Mouse (Mus musculus) forebrain, embryonic 15.5 days (tissue): ENCODE measurements around the gene Sec61a1. TPM values are rescaled to one million over a fixed set of nuclear protein-coding genes. Genes with fewer than 3 reads are reported as not detected.

Experiments used
- ATAC-seq: fragments of 200-750 bp; cut with Nextera tagmentation; replicated peaks from 2 replicates; pipeline ENCODE4 v1.8.0; 2017; ENCODE audit warnings: mild to moderate bottlenecking, moderate TSS enrichment, moderate library complexity
- H3K27ac ChIP-seq: fragments of 300-500 bp; sonication (generic); replicated peaks from 2 replicates; pipeline ENCODE4 v1.5.1; 2015; ENCODE audit warnings: mild to moderate bottlenecking, inconsistent platforms
- H3K27me3 ChIP-seq: fragments of 300-500 bp; sonication (generic); 2 replicates; pipeline ENCODE4 v1.6.1; 2015; ENCODE audit warnings: inconsistent platforms
- H3K36me3 ChIP-seq: fragments of 300-500 bp; sonication (generic); 2 replicates; pipeline ENCODE4 v1.6.1; 2015; ENCODE audit warnings: mild to moderate bottlenecking, inconsistent platforms
- H3K4me1 ChIP-seq: fragments of 300-500 bp; sonication (generic); 2 replicates; pipeline ENCODE4 v1.6.1; 2015; ENCODE audit warnings: inconsistent platforms
- H3K4me2 ChIP-seq: fragments of 300-500 bp; sonication (generic); replicated peaks from 2 replicates; pipeline ENCODE4 v1.6.1; 2015; ENCODE audit warnings: mild to moderate bottlenecking, inconsistent platforms
- H3K4me3 ChIP-seq: fragments of 300-500 bp; sonication (generic); 2 replicates; pipeline ENCODE4 v1.5.1; 2015; ENCODE audit warnings: mild to moderate bottlenecking, inconsistent platforms
- H3K9ac ChIP-seq: fragments of 300-500 bp; sonication (generic); replicated peaks from 2 replicates; pipeline ENCODE4 v1.6.1; 2015; ENCODE audit warnings: mild to moderate bottlenecking, inconsistent platforms
- H3K9me3 ChIP-seq: fragments of 300-500 bp; sonication (generic); 2 replicates; pipeline ENCODE4 v1.6.1; 2016; ENCODE audit warnings: inconsistent platforms
- WGBS: fragments of 180-500 bp; shearing (Covaris S2); methylation state at CpG from one replicate; pipeline ENCODE4 v1.1.7; 2015; ENCODE audit warnings: mixed read lengths; 5-methylcytosine and 5-hydroxymethylcytosine counted together
- polyA plus RNA-seq: library from polyadenylated mRNA; unstranded; fragments of >200 nt; fragmentation: Nextera tagmentation; extraction: Ambion mirVana; gene quantifications from 2 replicates; pipeline ENCODE4 v1.2.1, GENCODE M21; 2015

Sec61a1 gene
- polyA plus RNA-seq, 1 experiment from 2014 or later = 157 TPM

- peak overlapping the region; percentile 47; the same call in 1 of the 2 replicates for H3K27ac ChIP-seq
- no peak for ATAC-seq
- no peaks in the 10 kb centered on the region for H3K9me3 ChIP-seq
- H3K36me3 ChIP-seq = no peaks in the 10 kb centered on the region
- 26% methylated on average over 11 of the region's 11 CpGs for WGBS
- H3K9ac ChIP-seq = no peak overlapping the region
- no peak overlapping the region for H3K4me3 ChIP-seq
- no peak overlapping the region for H3K4me2 ChIP-seq
- H3K4me1 ChIP-seq = peaks cover 8% of the 10 kb centered on the region; the same call in 1 of the 2 replicates
- peaks cover 17% of the 10 kb centered on the region; the same call in 1 of the 2 replicates for H3K27me3 ChIP-seq
Observed at GRCm38 (mm10) chr6:88544644-88545396, 26.1 kb upstream of the Sec61a1 start.

DNA sequence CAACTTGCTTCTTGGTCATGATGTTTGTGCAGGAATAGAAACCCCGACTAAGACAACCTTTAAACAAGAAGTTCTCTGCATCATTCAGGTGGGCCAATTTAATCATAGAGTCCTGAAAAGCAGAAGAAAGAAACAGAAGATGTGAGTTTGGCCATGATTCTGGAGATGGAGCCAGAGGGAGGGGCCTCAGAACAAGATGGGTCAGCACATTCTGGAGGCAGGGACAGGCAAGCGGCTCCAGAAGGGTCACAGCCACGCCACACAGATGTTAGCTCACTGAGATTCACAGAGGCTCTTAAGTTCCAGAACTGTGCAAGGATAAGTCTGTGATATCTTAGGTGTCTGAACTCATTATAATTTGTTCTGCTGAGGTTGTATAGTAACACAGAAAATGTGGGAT is 25.5 kb upstream of the Sec61a1 start:
- H3K27me3 ChIP-seq = peaks cover 17% of the 10 kb centered on the region; the same call in 1 of the 2 replicates
- H3K36me3 ChIP-seq = no peaks in the 10 kb centered on the region
- no peak overlapping the region for H3K9ac ChIP-seq
- H3K4me3 ChIP-seq = no peak overlapping the region
- no peak for ATAC-seq
- H3K27ac ChIP-seq = 0 out of 2 replicates have a peak overlapping the region, but pooled peaks have one; percentile 47
- 87% methylated on average over 3 of the region's 3 CpGs for WGBS
- H3K4me2 ChIP-seq = no peak overlapping the region
- H3K4me1 ChIP-seq = peaks cover 8% of the 10 kb centered on the region; the same call in 1 of the 2 replicates
- no peaks in the 10 kb centered on the region for H3K9me3 ChIP-seq

GRCm38 (mm10) chr6:88540093-88540755 is 21.5 kb upstream of the Sec61a1 start:
- ATAC-seq = no peak
- H3K27me3 ChIP-seq = 0 out of 2 replicates have a peak, but pooled peaks cover 4% of the 10 kb centered on the region
- peaks cover 4% of the 10 kb centered on the region; the same call in 1 of the 2 replicates for H3K4me1 ChIP-seq
- no peak overlapping the region for H3K4me2 ChIP-seq
- no peaks in the 10 kb centered on the region for H3K9me3 ChIP-seq
- H3K36me3 ChIP-seq = no peaks in the 10 kb centered on the region
- no peak overlapping the region for H3K4me3 ChIP-seq
- no peak overlapping the region for H3K27ac ChIP-seq
- H3K9ac ChIP-seq = no peak overlapping the region
- WGBS = 82% methylated on average over 2 of the region's 2 CpGs

GRCm38 (mm10) chr6:88530306-88530705 is 11.6 kb upstream of the Sec61a1 start:
- H3K27me3 ChIP-seq = no peaks in the 10 kb centered on the region
- H3K36me3 ChIP-seq = no peaks in the 10 kb centered on the region
- no peak overlapping the region for H3K27ac ChIP-seq
- H3K4me1 ChIP-seq = no peaks in the 10 kb centered on the region
- no peak overlapping the region for H3K4me2 ChIP-seq
- H3K4me3 ChIP-seq = no peak overlapping the region
- no peak overlapping the region for H3K9ac ChIP-seq
- H3K9me3 ChIP-seq = no peaks in the 10 kb centered on the region
- ATAC-seq = no peak

DNA sequence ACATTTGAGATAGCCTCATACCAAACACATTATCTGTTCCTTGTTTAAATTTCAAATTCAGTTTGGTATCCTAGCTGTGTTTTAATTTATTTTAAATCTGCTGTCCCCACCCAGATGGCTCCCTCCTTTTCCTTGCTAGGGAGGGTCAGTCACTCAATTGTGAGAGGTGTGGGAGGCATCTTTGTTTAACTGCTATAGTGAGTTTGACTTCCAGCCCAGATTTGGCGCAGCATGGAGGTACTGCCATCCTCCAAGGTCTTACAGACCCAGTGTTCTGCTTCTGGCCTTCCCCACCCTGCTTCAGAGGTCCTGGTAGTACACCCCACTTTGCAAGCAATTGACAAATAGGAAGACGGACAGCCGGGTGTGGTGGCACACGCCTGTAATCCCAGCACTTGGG is 5.4 kb upstream of the Sec61a1 start:
- H3K9ac ChIP-seq = no peak overlapping the region
- no peak overlapping the region for H3K4me2 ChIP-seq
- H3K4me1 ChIP-seq = peaks cover 8% of the 10 kb centered on the region
- no peaks in the 10 kb centered on the region for H3K9me3 ChIP-seq
- H3K36me3 ChIP-seq = no peaks in the 10 kb centered on the region
- WGBS = 88% methylated on average over 4 of the region's 4 CpGs
- H3K4me3 ChIP-seq = no peak overlapping the region
- ATAC-seq = no peak
- no peak overlapping the region for H3K27ac ChIP-seq
- H3K27me3 ChIP-seq = no peaks in the 10 kb centered on the region

DNA sequence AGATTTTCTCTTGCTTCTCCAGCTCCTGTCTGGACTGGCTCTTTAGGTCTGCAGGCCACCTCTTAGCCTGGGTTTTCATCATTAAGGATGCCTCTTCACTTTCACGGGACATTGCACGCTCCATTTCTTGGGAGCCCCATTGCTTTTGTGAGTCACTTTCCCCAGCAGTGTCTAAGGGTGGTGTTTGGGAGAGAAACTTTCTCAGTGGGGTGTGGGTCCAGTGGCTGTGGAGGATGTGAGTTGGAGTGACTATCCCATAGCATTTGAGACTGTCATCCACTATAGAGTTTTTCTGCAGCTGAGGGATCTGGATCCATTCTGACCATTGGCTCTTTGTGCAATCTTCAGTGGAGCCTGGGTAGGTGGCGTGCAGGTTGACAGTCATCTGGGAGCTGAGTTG is 4.7 kb upstream of the Sec61a1 start:
- Histone ChIP-seq H3K4me2 (no peak overlapping the region), H3K27me3 (no peaks in the 10 kb centered on the region), H3K4me3 (no peak overlapping the region), H3K27ac (no peak overlapping the region), H3K36me3 (no peaks in the 10 kb centered on the region), H3K9me3 (no peaks in the 10 kb centered on the region), H3K9ac (no peak overlapping the region), H3K4me1 (peaks cover 8% of the 10 kb centered on the region)
- WGBS = 86% methylated on average over 3 of the region's 3 CpGs
- no peak for ATAC-seq

DNA sequence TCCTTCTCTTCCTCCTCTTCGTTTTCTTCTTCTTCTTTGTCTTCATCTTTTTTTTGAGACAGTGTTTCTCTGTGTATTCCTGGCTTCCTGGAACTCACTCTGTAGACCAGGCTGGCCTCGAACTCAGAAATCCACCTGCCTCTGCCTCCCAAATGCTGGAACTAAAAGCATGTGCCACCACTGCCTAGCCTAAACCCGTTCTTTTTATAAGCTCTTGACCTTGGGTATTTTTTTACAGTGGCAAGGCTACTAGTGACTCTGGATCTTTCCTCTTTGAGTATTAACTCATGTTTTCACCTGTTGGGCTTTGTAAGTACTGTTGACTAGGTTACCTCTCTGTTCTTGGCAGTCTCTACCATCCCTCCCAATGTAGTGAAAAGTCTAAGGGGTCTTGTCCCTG is 4.3 kb upstream of the Sec61a1 start:
- H3K36me3 ChIP-seq = no peaks in the 10 kb centered on the region
- 78% methylated on average over 3 of the region's 3 CpGs for WGBS
- H3K4me1 ChIP-seq = peaks cover 9% of the 10 kb centered on the region
- H3K4me2 ChIP-seq = no peak overlapping the region
- no peaks in the 10 kb centered on the region for H3K9me3 ChIP-seq
- no peak for ATAC-seq
- no peak overlapping the region for H3K27ac ChIP-seq
- H3K27me3 ChIP-seq = no peaks in the 10 kb centered on the region
- H3K4me3 ChIP-seq = no peak overlapping the region
- H3K9ac ChIP-seq = no peak overlapping the region

GRCm38 (mm10) chr6:88522606-88523005 is 3.9 kb upstream of the Sec61a1 start:
- no peaks in the 10 kb centered on the region for H3K9me3 ChIP-seq
- H3K27ac ChIP-seq = no peak overlapping the region
- H3K9ac ChIP-seq = no peak overlapping the region
- H3K27me3 ChIP-seq = no peaks in the 10 kb centered on the region
- no peaks in the 10 kb centered on the region for H3K36me3 ChIP-seq
- no peak overlapping the region for H3K4me2 ChIP-seq
- no peak overlapping the region for H3K4me3 ChIP-seq
- 69% methylated on average over 3 of the region's 3 CpGs for WGBS
- peaks cover 14% of the 10 kb centered on the region for H3K4me1 ChIP-seq
- ATAC-seq = no peak

GRCm38 (mm10) chr6:88521821-88522220 is 3.1 kb upstream of the Sec61a1 start:
- no peak for ATAC-seq
- 86% methylated on average over 7 of the region's 7 CpGs for WGBS
- peaks cover 22% of the 10 kb centered on the region for H3K4me1 ChIP-seq
- H3K4me3 ChIP-seq = no peak overlapping the region
- no peaks in the 10 kb centered on the region for H3K27me3 ChIP-seq
- no peak overlapping the region for H3K9ac ChIP-seq
- no peak overlapping the region for H3K27ac ChIP-seq
- H3K9me3 ChIP-seq = no peaks in the 10 kb centered on the region
- H3K4me2 ChIP-seq = no peak overlapping the region
- H3K36me3 ChIP-seq = 0 out of 2 replicates have a peak, but pooled peaks cover under 1% of the 10 kb centered on the region

DNA sequence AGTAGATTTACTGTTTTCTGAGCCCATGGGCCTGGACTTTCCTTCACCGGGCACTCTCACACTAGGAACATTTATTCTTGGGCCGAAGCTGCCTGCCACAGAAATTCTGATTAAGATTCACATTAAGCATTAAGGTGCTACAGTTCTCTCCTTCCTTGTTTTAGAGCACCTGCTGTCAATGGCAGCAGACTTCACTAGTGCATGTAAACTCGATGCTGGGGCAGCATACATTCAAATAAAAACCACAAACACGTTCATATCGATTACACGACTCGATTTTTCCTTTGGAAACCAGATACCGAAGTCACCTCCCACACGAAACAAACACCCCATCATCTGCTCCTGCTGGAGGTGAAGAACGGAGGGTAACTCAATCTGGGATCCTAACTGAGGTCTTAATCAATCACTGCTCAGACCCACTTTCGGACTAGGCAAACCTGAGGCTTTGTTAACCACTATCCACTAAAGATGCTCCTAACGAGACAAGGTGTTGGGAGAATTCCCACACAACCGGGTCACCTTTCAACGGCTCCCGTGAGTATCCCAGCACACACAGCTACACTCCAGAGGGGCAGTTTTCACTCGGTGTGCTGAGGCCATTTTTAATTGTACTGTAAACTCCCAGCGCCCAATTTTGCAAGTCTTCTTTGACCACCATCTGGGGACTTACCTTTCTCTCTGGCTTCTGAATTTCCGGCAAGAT is 853 bp downstream of the Sec61a1 start:
- peak overlapping the region; percentile 88 for H3K9ac ChIP-seq
- H3K4me1 ChIP-seq = peaks cover 26% of the 10 kb centered on the region
- ATAC-seq = no peak
- H3K4me3 ChIP-seq = peak overlapping the region; percentile 81
- peak overlapping the region; percentile 81 for H3K27ac ChIP-seq
- peak overlapping the region; percentile 81 for H3K4me2 ChIP-seq
- peaks cover 32% of the 10 kb centered on the region for H3K36me3 ChIP-seq
- H3K27me3 ChIP-seq = no peaks in the 10 kb centered on the region
- 15% methylated on average over 18 of the region's 18 CpGs for WGBS
- no peaks in the 10 kb centered on the region for H3K9me3 ChIP-seq

DNA sequence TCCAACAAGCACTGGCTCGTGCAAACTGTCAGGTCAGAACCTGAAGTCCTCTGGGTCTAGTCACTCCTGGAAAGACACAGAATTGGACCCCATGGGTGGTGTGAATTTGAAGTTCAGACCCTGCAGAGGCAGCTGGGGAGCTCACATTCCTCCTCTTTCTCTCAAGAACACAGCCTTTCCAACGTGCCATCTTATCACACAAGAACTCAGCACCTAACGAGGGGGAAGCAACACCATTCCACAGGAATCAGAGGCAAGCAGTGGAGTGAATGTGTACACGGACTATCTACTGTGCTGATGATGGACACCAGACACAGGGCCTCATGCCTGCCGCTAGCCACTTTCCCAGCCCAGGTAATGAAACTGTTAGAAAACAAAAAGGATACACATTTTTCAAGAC is 2.0 kb downstream of the Sec61a1 start:
- Histone ChIP-seq H3K9me3 (no peaks in the 10 kb centered on the region), H3K9ac (no peak overlapping the region), H3K27ac (no peak overlapping the region), H3K4me3 (0 out of 2 replicates have a peak overlapping the region, but pooled peaks have one; percentile 81), H3K4me1 (peaks cover 26% of the 10 kb centered on the region), H3K27me3 (no peaks in the 10 kb centered on the region), H3K4me2 (0 out of 2 replicates have a peak overlapping the region, but pooled peaks have one; percentile 81), H3K36me3 (peaks cover 44% of the 10 kb centered on the region)
- ATAC-seq = no peak
- 72% methylated on average over 5 of the region's 5 CpGs for WGBS

DNA sequence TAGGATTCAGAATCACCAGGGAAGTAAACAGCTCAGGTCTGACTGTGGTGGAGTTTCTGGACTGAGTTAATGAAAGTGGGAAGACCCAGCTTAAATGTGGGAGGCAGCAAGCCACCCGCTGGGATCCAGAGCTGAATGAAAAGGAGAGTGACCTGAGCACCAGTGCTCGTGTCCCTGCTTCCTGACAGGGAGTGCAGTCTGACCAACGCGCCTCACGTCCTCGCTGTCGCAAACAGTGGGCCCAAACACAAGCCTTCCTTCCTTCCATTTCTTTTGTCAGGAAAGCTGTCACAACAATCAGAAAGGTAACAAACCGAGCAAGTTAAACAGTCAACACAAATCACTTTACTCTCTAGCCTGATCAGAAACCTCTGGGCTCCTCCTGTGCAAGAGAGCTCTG is 2.7 kb downstream of the Sec61a1 start:
- WGBS = 80% methylated on average over 8 of the region's 8 CpGs

More for the DNA sequence above, 2.7 kb downstream of the Sec61a1 start:
- Histone ChIP-seq H3K9me3 (no peaks in the 10 kb centered on the region), H3K27me3 (no peaks in the 10 kb centered on the region), H3K9ac (no peak overlapping the region), H3K4me3 (no peak overlapping the region), H3K36me3 (peaks cover 51% of the 10 kb centered on the region), H3K27ac (no peak overlapping the region), H3K4me2 (no peak overlapping the region), H3K4me1 (peaks cover 26% of the 10 kb centered on the region)
- ATAC-seq = no peak
